Mouse (Mus musculus): ENCODE data around the gene Ccdc96. TPM values are rescaled to one million over a fixed set of nuclear protein-coding genes. Genes with fewer than 3 reads are reported as not detected.
A peak's percentile ranks its signal among the peaks of the same experiment; 100 is the strongest.

Gene Ccdc96
- polyA plus RNA-seq, 1 experiment from 2014 or later, result 0.07 TPM

GRCm38 (mm10) chr5:36457706-36458105 lies 26.7 kb upstream of the Ccdc96 start:
- WGBS (ENCODE audit: insufficient replicate concordance), result 57% methylated on average over 4 of the region's 4 CpGs
- peaks cover 2% of the 10 kb centered on the region; the same call in 1 of the 2 replicates for H3K4me1 ChIP-seq (replicated peaks)
- 0 out of 2 replicates have a peak, but pooled peaks cover 13% of the 10 kb centered on the region for H3K27me3 ChIP-seq
- no peak overlapping the region for H3K4me2 ChIP-seq
- ATAC-seq (ENCODE audit: insufficient read depth), result no peak
- no peaks in the 10 kb centered on the region for H3K9me3 ChIP-seq (replicated peaks)
- H3K9ac ChIP-seq, result no peak overlapping the region
- H3K27ac ChIP-seq (replicated peaks), result no peak overlapping the region
- no peaks in the 10 kb centered on the region for H3K36me3 ChIP-seq (replicated peaks)
- H3K4me3 ChIP-seq (replicated peaks), result no peak overlapping the region

GRCm38 (mm10) chr5:36458926-36459325 lies 25.5 kb upstream of the Ccdc96 start:
- WGBS (ENCODE audit: insufficient replicate concordance), result 5% methylated on average over 4 of the region's 4 CpGs
- no peak overlapping the region for H3K4me3 ChIP-seq (replicated peaks)
- peaks cover 10% of the 10 kb centered on the region for H3K4me1 ChIP-seq (replicated peaks)
- no peak for ATAC-seq (ENCODE audit: insufficient read depth)
- no peaks in the 10 kb centered on the region for H3K9me3 ChIP-seq (replicated peaks)
- H3K36me3 ChIP-seq (replicated peaks), result no peaks in the 10 kb centered on the region
- 0 out of 2 replicates have a peak, but pooled peaks cover 11% of the 10 kb centered on the region for H3K27me3 ChIP-seq
- no peak overlapping the region for H3K27ac ChIP-seq (replicated peaks)
- H3K9ac ChIP-seq, result no peak overlapping the region
- H3K4me2 ChIP-seq, result no peak overlapping the region

- Histone ChIP-seq H3K9me3 (replicated peaks) (no peaks in the 10 kb centered on the region), H3K4me3 (replicated peaks) (no peak overlapping the region), H3K36me3 (replicated peaks) (no peaks in the 10 kb centered on the region), H3K27me3 (0 out of 2 replicates have a peak, but pooled peaks cover 9% of the 10 kb centered on the region), H3K9ac (no peak overlapping the region), H3K4me1 (replicated peaks) (peaks cover 21% of the 10 kb centered on the region), H3K27ac (replicated peaks) (no peak overlapping the region), H3K4me2 (no peak overlapping the region)
- 63% methylated on average over 2 of the region's 2 CpGs for WGBS (ENCODE audit: insufficient replicate concordance)
- no peak for ATAC-seq (ENCODE audit: insufficient read depth)
These were observed 23.7 kb upstream of the Ccdc96 start for GRCm38 (mm10) chr5:36460712-36461111.

GRCm38 (mm10) chr5:36461231-36461630 lies 23.2 kb upstream of the Ccdc96 start:
- no peaks in the 10 kb centered on the region for H3K36me3 ChIP-seq (replicated peaks)
- 47% methylated on average over 2 of the region's 2 CpGs for WGBS (ENCODE audit: insufficient replicate concordance)
- no peak overlapping the region for H3K9ac ChIP-seq
- no peak overlapping the region for H3K27ac ChIP-seq (replicated peaks)
- no peak overlapping the region for H3K4me2 ChIP-seq
- H3K9me3 ChIP-seq (replicated peaks), result no peaks in the 10 kb centered on the region
- ATAC-seq (ENCODE audit: insufficient read depth), result no peak
- H3K4me3 ChIP-seq (replicated peaks), result no peak overlapping the region
- H3K4me1 ChIP-seq (replicated peaks), result peaks cover 26% of the 10 kb centered on the region
- 0 out of 2 replicates have a peak, but pooled peaks cover 9% of the 10 kb centered on the region for H3K27me3 ChIP-seq

- Histone ChIP-seq H3K4me3 (replicated peaks) (no peak overlapping the region), H3K4me1 (replicated peaks) (peaks cover 34% of the 10 kb centered on the region), H3K4me2 (no peak overlapping the region), H3K27ac (replicated peaks) (no peak overlapping the region), H3K27me3 (no peaks in the 10 kb centered on the region), H3K9ac (no peak overlapping the region), H3K36me3 (replicated peaks) (peaks cover 5% of the 10 kb centered on the region; the same call in 1 of the 2 replicates), H3K9me3 (replicated peaks) (no peaks in the 10 kb centered on the region)
- WGBS (ENCODE audit: insufficient replicate concordance), result 11% methylated on average over 7 of the region's 7 CpGs
- ATAC-seq (ENCODE audit: insufficient read depth), result no peak
These were observed 21.6 kb upstream of the Ccdc96 start for GRCm38 (mm10) chr5:36462810-36463209.

GRCm38 (mm10) chr5:36463391-36463790 lies 21.0 kb upstream of the Ccdc96 start:
- Histone ChIP-seq H3K36me3 (replicated peaks) (peaks cover 10% of the 10 kb centered on the region), H3K27ac (replicated peaks) (no peak overlapping the region), H3K9me3 (replicated peaks) (no peaks in the 10 kb centered on the region), H3K9ac (no peak overlapping the region), H3K4me1 (replicated peaks) (peaks cover 34% of the 10 kb centered on the region), H3K4me2 (no peak overlapping the region), H3K4me3 (replicated peaks) (no peak overlapping the region), H3K27me3 (no peaks in the 10 kb centered on the region)
- WGBS (ENCODE audit: insufficient replicate concordance), result 61% methylated on average over 5 of the region's 5 CpGs
- no peak for ATAC-seq (ENCODE audit: insufficient read depth)

GRCm38 (mm10) chr5:36464709-36465661 lies 19.4 kb upstream of the Ccdc96 start, which contains the start of gene Grpel1:
TSS of gene Grpel1 (plus strand) at chr5:36464998.
- Histone ChIP-seq H3K36me3 (replicated peaks) (peaks cover 25% of the 10 kb centered on the region), H3K4me2 (peak within 1 kb of the TSS; percentile 94), H3K27ac (replicated peaks) (peak within 1 kb of the TSS; percentile 85), H3K27me3 (no peaks in the 10 kb centered on the region), H3K4me3 (replicated peaks) (peak within 1 kb of the TSS; percentile 87), H3K9ac (peak within 1 kb of the TSS; percentile 79), H3K9me3 (replicated peaks) (no peaks in the 10 kb centered on the region), H3K4me1 (replicated peaks) (peaks cover 34% of the 10 kb centered on the region)
- WGBS (ENCODE audit: insufficient replicate concordance), result under 1% methylated on average over 68 of the region's 68 CpGs
- peak; percentile 94 for ATAC-seq (ENCODE audit: insufficient read depth)

GRCm38 (mm10) chr5:36465889-36466288 lies 18.5 kb upstream of the Ccdc96 start:
- Histone ChIP-seq H3K4me2 (peak overlapping the region; percentile 94), H3K4me1 (replicated peaks) (peaks cover 34% of the 10 kb centered on the region), H3K27me3 (no peaks in the 10 kb centered on the region), H3K9ac (peak overlapping the region; percentile 79), H3K27ac (replicated peaks) (peak overlapping the region; percentile 85), H3K9me3 (replicated peaks) (no peaks in the 10 kb centered on the region), H3K36me3 (replicated peaks) (peaks cover 34% of the 10 kb centered on the region), H3K4me3 (replicated peaks) (peak overlapping the region; percentile 87)
- no peak for ATAC-seq (ENCODE audit: insufficient read depth)
- 3% methylated on average over 8 of the region's 8 CpGs for WGBS (ENCODE audit: insufficient replicate concordance)

- no peak for ATAC-seq (ENCODE audit: insufficient read depth)
- no peak overlapping the region for H3K27ac ChIP-seq (replicated peaks)
- no peak overlapping the region for H3K4me3 ChIP-seq (replicated peaks)
- no peaks in the 10 kb centered on the region for H3K27me3 ChIP-seq
- peaks cover 9% of the 10 kb centered on the region for H3K4me1 ChIP-seq (replicated peaks)
- H3K4me2 ChIP-seq, result no peak overlapping the region
- H3K36me3 ChIP-seq (replicated peaks), result peaks cover 76% of the 10 kb centered on the region
- H3K9ac ChIP-seq, result no peak overlapping the region
- WGBS (ENCODE audit: insufficient replicate concordance), result 85% methylated on average over 8 of the region's 8 CpGs
- H3K9me3 ChIP-seq (replicated peaks), result no peaks in the 10 kb centered on the region
These were observed 13.2 kb upstream of the Ccdc96 start for GRCm38 (mm10) chr5:36471206-36471605.

GRCm38 (mm10) chr5:36472876-36473655 lies 11.3 kb upstream of the Ccdc96 start:
- 75% methylated on average over 4 of the region's 4 CpGs for WGBS (ENCODE audit: insufficient replicate concordance)
- ATAC-seq (ENCODE audit: insufficient read depth), result no peak
- Histone ChIP-seq H3K4me2 (no peak overlapping the region), H3K4me1 (replicated peaks) (peaks cover 10% of the 10 kb centered on the region), H3K9ac (no peak overlapping the region), H3K27ac (replicated peaks) (no peak overlapping the region), H3K27me3 (no peaks in the 10 kb centered on the region), H3K4me3 (replicated peaks) (no peak overlapping the region), H3K9me3 (replicated peaks) (no peaks in the 10 kb centered on the region), H3K36me3 (replicated peaks) (peaks cover 75% of the 10 kb centered on the region)

GRCm38 (mm10) chr5:36474283-36474682 lies 10.1 kb upstream of the Ccdc96 start:
- Histone ChIP-seq H3K4me1 (replicated peaks) (peaks cover 20% of the 10 kb centered on the region), H3K4me2 (no peak overlapping the region), H3K27me3 (no peaks in the 10 kb centered on the region), H3K4me3 (replicated peaks) (no peak overlapping the region), H3K9ac (no peak overlapping the region), H3K9me3 (replicated peaks) (no peaks in the 10 kb centered on the region), H3K36me3 (replicated peaks) (peaks cover 64% of the 10 kb centered on the region), H3K27ac (replicated peaks) (no peak overlapping the region)
- WGBS (ENCODE audit: insufficient replicate concordance), result 78% methylated on average over 5 of the region's 5 CpGs
- ATAC-seq (ENCODE audit: insufficient read depth), result no peak; the same call in 1 of the 2 replicates
